Mouse (Mus musculus): Measurements from ENCODE around the gene Tbkbp1. TPM values are rescaled to one million over a fixed set of nuclear protein-coding genes. Genes with fewer than 3 reads are reported as not detected.

Tbkbp1 gene
- total RNA-seq, 2 experiments from 2014 or later: 52.7 to 56.8 TPM

DNA sequence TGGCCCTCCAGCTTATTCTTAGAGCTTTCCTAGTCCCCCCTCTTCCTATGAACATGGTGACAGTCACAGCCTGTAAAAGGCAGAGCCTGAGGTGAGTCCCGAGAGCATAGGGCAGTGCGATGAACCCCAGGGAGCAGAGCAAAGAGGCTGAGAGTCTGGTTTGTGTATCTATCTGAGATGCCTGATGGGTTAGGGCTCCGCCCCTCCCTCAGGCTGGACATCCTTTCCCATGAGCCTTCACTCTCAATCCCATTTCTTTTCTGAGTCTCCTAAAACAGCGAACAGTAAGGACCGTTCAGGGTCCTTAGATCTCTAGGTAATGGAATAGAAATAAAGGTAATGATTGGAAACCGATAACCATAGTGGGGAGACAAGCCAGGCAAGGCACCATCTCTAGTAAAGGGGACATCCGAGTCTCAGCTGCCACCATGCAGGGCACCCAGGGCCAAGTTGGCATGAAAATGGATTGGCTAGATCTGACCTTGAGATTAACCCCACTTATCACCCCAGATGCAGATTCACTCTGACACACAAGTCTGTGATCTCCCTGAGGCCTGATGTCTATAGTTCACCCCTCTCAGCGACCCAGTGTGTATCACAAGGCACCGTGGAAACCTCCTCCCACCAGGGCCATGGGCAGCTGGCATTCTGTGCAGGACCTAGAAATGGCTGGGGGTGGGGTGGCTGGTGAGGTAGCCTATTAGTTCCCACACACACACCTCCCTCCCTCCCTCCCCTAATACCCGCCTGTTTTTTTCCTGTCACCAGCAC, 26.8 kb downstream of the Tbkbp1 start:
- Histone ChIP-seq H3K27ac (no peak overlapping the region), H3K4me3 (no peak overlapping the region)
- intact Hi-C loops (cut with DNase I): no loop called here
- no peak for DNase-seq (ENCODE audit: extremely low spot score in 1 of 2, low spot score in 2 of 2)
- no peak for TF ChIP-seq CTCF (IDR thresholded peaks at IDR 0.05)

DNA sequence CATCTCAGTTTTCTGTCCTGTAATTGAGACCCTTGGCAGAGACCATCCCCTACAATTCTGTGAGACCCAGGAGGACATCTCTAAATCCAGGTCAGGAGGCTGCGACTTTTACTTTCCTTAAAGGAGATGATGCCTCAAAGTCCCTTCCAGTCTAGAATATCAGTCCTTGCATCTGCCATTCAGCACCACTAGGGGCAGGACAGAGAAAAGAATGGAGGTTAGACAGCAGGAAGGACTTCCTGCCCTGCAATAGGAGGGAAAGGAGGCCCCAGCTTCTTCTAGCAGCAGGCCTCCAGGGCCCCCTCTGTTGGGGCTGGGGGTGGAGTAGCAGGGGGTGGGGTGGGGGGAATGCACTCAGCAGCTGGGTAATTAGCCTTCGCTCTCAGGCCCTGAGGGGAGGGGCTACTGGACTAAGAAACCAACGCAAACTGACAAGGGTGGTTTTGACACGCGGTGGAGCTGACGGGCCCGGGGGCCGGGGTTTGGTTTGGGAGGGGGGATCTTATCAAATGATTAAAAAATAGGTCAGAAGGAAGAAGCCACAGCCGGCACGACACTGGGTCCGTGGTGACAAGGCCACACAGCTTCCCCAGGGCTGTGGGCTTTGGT, 27.9 kb downstream of the Tbkbp1 start:
- no peak for DNase-seq (ENCODE audit: extremely low spot score in 1 of 2, low spot score in 2 of 2)
- TF ChIP-seq CTCF (IDR thresholded peaks at IDR 0.05): peak; percentile 27
- intact Hi-C loops (cut with DNase I): no loop called here
- H3K27ac ChIP-seq: no peak overlapping the region
- no peak overlapping the region for H3K4me3 ChIP-seq

DNA sequence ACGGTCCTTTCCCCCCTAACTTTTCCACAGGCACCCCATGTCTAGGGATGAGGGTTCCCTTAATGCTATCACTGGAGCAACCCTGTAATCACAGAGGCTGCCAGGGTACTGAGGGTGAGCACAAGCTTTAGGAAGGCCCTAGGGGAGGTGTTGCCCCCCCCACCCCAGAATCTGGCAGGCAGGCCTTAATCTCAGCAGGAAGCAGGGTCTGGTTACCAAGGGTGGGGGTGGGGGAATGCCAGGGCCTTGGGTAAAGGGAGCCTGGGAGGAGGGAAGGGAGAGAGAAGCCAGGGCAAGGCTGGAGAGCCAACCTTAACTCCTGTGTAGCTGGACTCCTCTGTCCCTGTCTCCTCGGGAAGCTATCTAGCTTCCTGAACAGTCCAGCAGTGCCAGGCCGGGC, 30.7 kb downstream of the Tbkbp1 start:
- intact Hi-C loops (cut with DNase I): no loop called here
- DNase-seq (ENCODE audit: extremely low spot score in 1 of 2, low spot score in 2 of 2): no peak
- Histone ChIP-seq H3K27ac (no peak overlapping the region), H3K4me3 (no peak overlapping the region)
- TF ChIP-seq CTCF (IDR thresholded peaks at IDR 0.05): no peak

DNA sequence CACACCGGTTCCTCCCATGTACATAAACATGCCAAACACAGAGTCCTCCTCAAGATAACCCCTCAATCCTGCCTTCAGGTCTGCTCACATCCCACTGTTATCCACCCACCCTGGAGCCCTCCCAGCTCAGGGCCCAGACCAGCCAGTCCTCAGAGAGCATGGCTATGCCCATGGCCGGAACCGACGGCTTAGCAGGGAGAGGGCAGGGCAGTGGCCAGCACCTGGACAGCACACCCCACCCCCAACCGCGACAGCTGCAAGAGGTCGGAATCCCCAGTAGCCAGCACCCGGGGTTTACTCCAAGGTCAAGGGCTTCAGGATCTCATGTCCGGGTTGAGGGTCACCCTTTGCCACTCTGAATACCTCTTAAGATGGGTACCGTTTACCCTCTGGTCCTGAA, 31.1 kb downstream of the Tbkbp1 start:
- intact Hi-C loops (cut with DNase I): no loop called here
- DNase-seq (ENCODE audit: extremely low spot score in 1 of 2, low spot score in 2 of 2): no peak
- TF ChIP-seq CTCF (IDR thresholded peaks at IDR 0.05): no peak
- Histone ChIP-seq H3K4me3 (no peak overlapping the region), H3K27ac (no peak overlapping the region)

DNA sequence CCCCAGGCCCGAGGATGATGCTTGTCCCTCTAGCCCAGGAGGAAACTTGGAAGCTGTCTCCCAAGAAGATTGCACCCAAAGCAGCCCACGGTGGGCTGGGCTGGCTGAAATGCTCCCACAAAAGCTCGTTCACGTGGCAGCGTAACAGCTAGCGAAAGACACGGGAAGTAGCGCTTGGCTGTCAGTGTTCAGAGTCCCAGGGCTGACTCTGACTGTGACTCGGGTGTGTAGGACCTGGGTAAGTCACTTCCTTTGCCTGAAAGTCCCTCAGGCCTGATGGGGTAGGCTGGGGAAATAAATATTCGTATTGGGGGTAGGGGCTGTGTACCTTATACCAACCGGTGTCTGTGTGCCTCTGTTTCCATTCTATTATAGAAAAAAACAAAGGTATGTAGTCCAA, 35.5 kb downstream of the Tbkbp1 start:
- intact Hi-C loops (cut with DNase I): no loop called here
- no peak for TF ChIP-seq CTCF (IDR thresholded peaks at IDR 0.05)
- no peak overlapping the region for H3K27ac ChIP-seq
- no peak for DNase-seq (ENCODE audit: extremely low spot score in 1 of 2, low spot score in 2 of 2)
- no peak overlapping the region for H3K4me3 ChIP-seq

DNA sequence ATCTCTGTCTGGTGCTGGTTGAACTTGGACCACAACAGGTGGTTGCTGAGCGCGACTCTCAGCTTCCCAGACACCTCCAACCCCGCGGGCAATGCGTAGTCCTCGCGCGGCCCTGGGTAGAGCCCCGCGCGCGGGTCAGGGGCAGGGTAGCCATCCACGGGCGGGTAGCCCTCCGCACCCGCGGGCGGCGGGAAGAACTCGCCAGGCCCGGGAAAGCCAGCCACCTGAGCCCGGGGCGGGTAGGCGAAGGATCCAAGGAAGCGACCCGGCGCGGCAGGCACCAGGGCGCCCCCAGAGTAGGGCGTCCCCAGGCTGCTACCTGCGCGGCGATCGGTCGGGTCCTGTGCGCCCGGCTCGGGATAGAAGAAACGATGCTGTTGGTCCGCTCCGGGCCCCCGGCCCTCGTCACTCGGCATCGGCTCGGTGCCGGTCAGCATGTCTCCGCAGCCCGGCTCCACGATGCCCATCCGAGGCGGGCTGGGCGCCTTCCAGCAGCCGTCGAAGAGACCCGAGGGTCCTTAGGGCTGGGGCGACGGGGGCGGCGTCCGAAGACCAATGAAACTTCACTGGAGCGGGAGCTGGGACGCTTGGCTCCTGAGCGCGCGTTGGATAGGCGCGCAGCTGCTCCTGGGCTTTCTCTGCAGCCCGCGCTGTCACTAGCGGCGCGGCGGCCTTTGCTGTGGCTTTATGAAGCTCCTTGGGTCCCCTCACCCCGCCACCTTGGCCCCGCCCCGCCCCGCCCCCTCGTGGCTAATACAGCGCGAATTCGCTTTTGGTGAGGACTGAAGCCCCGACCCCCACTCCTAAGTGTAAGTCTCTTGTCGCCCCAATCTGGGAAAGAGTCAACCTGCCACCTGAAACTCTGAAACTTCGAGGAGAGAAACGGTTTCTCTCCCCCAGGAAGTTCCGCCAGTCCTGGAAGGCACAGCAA, 36.4 kb downstream of the Tbkbp1 start, which contains the start of gene Tbx21:
TSS of gene Tbx21 (minus strand) at position 661 of the 931 bp plus-strand sequence.
- no peak for TF ChIP-seq CTCF (IDR thresholded peaks at IDR 0.05)
- no peak for DNase-seq (ENCODE audit: extremely low spot score in 1 of 2, low spot score in 2 of 2)
- no peak within 1 kb of the TSS for H3K27ac ChIP-seq
- H3K4me3 ChIP-seq: peak within 1 kb of the TSS; percentile 31
- intact Hi-C loops (cut with DNase I): no loop called here

DNA sequence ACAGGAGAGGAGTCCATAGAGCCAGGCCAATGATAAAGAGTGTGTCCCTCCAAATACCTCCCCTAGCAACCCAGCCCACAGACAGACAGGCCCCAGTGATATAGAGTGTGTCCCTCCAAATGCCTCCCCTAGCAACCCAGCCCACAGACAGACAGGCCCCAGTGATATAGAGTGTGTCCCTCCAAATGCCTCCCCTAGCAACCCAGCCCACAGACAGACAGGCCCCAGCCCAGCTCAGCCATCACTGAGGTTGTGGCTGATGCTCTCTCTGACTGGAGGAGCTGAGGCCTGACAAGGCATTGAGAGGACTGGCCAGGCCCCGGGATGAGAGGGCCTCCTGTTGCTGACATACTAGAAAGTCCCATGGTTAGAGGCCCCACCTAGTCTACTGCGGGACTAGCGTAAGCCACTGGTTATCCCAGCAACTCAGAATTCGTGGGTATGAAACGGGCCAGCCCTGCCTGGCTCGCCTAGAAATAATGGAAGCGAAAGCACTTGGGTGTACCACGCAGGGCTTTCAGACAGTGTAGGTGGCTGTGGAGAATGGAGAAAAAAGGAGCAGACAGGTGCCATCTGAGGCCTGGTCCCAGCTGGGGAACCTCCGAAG, 38.7 kb downstream of the Tbkbp1 start:
- intact Hi-C loops (cut with DNase I): no loop called here
- H3K4me3 ChIP-seq: no peak overlapping the region
- no peak overlapping the region for H3K27ac ChIP-seq
- TF ChIP-seq CTCF (IDR thresholded peaks at IDR 0.05): no peak
- DNase-seq (ENCODE audit: extremely low spot score in 1 of 2, low spot score in 2 of 2): no peak

DNA sequence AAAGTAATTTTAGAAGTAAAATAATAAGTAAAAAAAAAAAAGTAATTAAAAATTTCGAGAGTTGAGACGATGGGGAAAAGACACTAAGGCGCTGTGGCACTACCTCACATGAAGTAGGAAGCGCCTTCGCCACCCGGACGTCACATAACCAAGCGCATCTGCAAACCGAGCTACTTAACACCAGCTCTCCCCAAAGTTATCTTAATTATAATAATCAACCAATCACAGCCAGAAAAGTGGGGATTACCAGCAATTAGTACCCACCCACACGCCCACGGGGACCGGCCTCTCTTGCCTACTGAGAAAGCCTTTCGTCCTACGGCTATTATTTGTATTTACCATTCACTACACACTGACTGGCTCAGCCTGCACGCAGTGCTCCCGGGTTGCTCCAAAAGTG, 42.3 kb downstream of the Tbkbp1 start:
- TF ChIP-seq CTCF (IDR thresholded peaks at IDR 0.05): no peak
- Histone ChIP-seq H3K4me3 (no peak overlapping the region), H3K27ac (no peak overlapping the region)
- DNase-seq (ENCODE audit: extremely low spot score in 1 of 2, low spot score in 2 of 2): no peak
- intact Hi-C loops (cut with DNase I): no loop called here

DNA sequence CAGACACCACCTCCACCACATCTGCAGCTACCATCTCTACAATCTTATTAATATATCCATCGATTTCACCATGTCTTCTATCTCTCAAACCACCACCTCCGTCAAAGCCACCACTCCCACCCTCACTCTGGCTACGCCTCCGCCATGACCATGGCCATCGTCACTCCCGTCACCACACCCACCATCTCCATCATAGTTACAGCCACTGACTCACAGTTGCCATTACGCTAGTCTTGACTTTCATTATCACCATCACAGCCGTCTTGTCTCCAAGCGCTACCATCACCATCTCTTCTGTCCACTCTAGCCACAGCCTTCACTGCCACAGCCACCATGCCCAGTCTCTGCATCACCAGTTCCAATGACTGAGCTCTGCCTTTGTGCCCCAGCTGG, 47.2 kb downstream of the Tbkbp1 start:
- intact Hi-C loops (cut with DNase I): no loop called here
- DNase-seq (ENCODE audit: extremely low spot score in 1 of 2, low spot score in 2 of 2): no peak
- H3K27ac ChIP-seq: no peak overlapping the region
- no peak overlapping the region for H3K4me3 ChIP-seq
- no peak for TF ChIP-seq CTCF (IDR thresholded peaks at IDR 0.05)

DNA sequence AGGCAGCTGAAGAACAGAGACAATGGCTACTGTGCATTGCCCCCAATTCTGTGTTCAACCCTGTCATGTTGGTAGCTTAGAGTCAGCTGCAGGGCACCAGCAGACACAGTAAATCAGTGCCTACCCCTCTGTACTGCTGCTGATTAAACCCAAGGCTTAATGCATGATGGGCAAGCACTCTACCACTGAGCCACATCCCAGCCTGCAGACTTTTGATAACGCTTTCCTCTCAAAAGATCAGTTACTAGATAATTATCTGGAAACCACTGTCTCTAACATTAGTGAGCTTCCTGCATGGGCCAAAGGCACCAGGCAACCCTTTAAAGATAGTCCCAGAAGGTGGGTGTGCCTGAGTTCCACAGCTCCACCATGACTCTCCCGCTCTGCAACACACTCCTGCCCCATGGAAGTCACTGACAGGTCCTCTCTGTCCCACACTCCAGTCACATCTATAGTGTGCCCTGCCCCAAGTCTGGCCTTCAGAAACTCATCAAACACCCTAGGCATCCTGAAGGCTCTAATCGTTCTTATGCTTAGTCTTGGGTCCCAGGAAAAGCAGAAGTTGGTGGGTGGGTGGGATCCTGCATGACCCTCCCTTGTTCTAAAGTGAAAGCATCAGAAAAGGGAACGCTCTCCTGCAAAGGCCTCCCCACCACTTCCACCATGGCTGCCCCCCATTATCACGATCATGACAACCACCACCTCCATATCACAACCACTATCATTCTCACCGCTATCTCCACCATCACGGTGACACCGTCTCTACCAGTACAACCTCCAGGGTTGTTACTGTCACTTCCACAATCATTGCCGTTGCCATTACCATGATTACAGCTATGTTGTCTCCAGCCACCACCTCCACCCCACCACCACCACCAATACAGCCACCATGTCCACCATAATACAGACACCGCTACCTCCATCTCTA, 47.9 kb downstream of the Tbkbp1 start:
- intact Hi-C loops (cut with DNase I): no loop called here
- no peak overlapping the region for H3K27ac ChIP-seq
- TF ChIP-seq CTCF (IDR thresholded peaks at IDR 0.05): no peak
- no peak for DNase-seq (ENCODE audit: extremely low spot score in 1 of 2, low spot score in 2 of 2)
- no peak overlapping the region for H3K4me3 ChIP-seq

DNA sequence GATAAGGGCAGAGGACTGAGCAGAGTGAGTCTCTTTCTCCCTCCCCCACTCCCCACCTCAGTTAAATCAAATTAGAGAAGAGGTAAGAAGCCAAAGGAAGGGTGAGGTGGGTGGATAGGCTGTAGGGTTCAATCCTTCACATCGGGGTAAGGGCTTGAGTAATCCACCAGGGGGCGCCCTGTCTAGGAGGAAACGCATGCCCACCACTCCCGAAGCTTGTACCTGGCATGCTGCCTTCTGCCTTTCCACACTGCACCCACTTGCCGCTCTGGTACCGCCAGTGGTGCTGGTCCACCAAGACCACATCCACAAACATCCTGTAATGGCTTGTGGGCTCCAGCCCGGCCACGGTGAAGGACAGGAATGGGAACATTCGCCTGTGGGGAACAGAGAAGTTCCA, 49.6 kb downstream of the Tbkbp1 start:
- peak; percentile 26 to 30 for DNase-seq (ENCODE audit: extremely low spot score in 1 of 2, low spot score in 2 of 2)
- intact Hi-C loops (cut with DNase I): loop anchor here (1.0 kb wide), 1 partner anchor 76 kb away; no protein-coding TSS in a partner anchor
- Histone ChIP-seq H3K4me3 (no peak overlapping the region), H3K27ac (no peak overlapping the region)
- TF ChIP-seq CTCF (IDR thresholded peaks at IDR 0.05): peak; percentile 66
